Mouse (Mus musculus): ENCODE measurements at regions not wholly inside any gene's neighbourhood (a gene's known extent, or its start where the extent isn't known, plus 50 kb on each side); places are given as distances from the start of the nearest gene placed in this dataset.
"Not testable (repeated sequence)": the region's sequence is repeated elsewhere in the genome, so short reads cannot be mapped to it uniquely, and the experiment has no call there.

DNA sequence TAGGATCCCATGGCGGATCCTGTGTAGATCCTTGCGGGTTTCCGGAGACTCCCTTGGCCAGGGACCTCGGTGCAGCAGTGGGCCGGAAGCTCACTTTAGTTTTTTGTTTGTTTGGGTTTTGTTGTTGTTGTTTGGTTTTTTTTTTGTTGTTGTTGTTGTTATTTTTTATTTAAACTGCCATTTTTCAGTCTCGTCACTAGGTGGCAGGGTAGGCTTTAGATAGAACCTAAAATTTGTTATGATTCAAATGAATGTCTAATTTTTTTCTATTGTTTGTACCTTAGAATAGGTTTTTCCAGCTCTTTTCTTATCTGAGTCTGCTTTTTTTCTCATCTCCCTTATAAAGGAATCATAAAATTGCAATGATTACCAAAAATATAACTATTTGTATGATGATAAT is 834.4 kb upstream of the Tacstd2 start:
- ATAC-seq (ENCODE audit: low TSS enrichment) = no peak

DNA sequence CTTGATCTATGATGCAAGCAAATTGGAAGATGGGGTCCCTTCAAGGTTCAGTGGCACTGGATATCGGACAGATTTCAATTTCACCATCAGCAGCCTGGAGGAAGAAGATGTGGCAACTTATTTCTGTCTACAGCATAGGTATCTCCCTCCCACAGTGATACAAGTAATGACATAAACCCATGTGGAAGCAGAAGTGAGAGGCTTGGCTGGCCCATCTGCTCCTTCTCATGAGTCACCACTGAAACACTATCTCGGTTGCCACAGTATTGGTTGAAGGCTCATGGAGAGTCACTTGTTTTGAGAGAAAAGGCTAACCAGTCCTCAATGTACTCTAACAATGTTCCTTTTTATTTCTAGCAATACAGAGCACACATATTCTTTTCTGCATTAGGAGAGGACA is 804.2 kb upstream of the Tacstd2 start:
- peak; percentile 100 for ATAC-seq (ENCODE audit: low TSS enrichment)

DNA sequence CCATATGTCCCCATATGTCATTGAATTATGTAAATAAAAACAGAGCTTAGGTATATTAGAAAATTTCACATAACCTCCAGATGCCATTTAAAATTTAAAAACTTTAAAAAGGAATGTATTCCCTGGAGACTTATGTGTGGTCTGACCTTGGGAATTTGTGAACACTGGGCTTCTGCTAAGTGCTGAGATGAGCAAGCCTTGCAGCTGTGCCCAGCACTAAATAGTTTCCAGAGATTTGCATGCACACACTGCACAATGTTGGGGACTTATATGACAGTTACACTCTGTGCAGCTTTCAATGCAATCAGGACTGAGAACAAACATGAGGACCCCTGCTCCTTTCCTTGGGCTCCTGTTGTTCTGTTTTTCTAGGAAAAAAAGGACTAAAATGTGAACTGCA is 803.6 kb upstream of the Tacstd2 start:
- not testable (repeated sequence) for ATAC-seq (ENCODE audit: low TSS enrichment)

DNA sequence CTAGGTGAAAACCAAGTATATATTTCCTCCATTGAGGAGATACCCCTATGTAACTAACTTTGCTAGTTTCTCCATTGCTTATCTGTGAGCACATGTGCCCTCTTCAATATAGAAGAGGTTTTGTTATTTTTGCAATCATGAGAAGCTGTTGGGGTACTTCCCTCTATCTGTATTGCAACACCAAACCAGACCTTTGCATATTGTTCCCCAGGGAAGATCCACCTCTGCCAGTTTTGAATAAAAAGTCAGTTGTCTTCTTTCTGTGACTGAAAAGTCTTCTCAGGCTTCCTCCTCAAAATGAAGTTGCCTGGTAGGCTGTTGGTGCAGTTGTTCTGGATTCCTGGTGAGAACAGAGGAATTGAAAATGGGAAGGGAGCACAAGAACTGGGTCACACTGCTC is 775.8 kb upstream of the Tacstd2 start:
- ATAC-seq (ENCODE audit: low TSS enrichment) = no peak

DNA sequence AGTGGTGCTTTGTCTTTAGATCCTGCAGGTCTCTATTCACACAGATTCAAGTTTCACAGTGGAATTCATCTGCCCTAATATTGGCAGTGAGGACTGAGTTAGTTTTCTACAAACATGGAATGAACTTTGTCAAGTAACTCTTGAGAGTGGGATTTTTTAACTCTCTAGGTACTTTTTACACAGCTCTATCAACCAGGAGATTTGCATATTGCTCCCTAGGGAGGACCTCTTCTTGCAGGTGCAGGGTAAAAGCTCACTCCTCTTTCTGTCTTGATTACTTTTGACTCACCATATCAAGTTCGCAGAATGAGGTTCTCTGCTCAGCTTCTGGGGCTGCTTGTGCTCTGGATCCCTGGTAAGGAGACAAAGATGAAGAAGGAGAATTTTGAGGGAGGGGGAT is 766.5 kb upstream of the Tacstd2 start:
- ATAC-seq (ENCODE audit: low TSS enrichment) = no peak

DNA sequence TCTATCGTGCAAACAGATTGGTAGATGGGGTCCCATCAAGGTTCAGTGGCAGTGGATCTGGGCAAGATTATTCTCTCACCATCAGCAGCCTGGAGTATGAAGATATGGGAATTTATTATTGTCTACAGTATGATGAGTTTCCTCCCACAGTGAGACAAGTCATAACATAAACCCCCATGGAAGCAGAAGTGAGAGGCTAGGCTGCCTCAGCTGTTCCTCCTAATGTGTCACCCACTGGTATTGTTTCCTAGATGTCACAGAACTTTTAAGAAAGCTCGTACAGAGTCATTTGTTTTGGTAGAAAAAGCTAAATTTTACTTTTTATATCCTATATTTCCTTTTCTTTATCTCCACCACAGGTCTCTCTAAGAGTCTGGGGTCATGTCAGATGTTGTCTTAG is 721.1 kb upstream of the Tacstd2 start:
- no peak for ATAC-seq (ENCODE audit: low TSS enrichment)

DNA sequence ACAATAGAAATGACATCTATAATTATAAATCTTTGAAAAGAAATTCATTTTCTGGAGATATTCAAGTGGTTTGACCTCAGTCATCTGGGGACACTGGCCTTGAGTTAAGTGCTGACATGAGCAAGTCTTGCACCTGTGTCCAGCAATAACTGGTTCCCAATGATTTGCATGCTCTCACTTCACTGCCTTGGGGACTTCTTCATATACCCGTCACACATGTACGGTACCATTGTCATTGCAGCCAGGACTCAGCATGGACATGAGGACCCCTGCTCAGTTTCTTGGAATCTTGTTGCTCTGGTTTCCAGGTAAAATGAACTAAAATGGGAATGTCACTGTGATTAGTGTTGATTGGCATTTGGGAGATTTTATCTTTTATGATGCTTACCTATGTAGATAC is 720.6 kb upstream of the Tacstd2 start:
- ATAC-seq (ENCODE audit: low TSS enrichment) = no peak

DNA sequence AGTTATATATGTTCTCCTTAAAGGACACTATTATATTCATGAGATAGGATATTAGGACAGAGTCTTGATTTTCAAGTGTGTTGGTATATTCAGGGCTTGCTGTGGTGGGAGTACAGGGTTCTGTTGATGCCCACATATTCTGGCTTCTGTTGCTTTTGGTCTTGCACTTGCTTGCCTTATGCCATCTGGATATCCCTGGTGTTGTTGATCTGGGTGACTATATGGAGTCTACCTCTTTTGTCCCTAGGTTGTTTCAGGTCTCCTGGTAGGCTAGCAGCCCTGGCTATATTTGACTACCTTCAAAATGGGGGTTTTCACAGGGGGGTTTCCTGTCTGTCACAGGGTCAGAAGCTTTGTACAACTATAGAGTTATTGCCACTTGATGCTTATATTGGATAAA is 717.1 kb upstream of the Tacstd2 start:
- no peak for ATAC-seq (ENCODE audit: low TSS enrichment)

DNA sequence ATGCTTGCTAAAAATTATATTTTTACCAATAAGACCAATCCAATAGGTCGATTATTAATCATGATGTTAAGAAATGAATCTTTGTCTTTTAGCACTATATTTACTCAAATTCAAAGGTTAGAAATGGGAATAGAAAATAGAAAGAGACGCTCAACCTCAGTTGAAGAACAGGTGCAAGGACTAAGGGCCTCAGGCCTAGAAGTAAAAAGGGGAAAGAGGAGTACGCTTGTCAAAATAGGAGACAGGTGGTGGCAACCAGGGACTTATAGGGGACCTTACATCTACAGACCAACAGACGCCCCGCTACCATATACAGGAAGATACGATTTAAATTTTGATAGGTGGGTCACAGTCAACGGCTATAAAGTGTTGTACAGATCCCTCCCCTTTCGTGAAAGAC is 715.7 kb upstream of the Tacstd2 start:
- not testable (repeated sequence) for ATAC-seq (ENCODE audit: low TSS enrichment)

DNA sequence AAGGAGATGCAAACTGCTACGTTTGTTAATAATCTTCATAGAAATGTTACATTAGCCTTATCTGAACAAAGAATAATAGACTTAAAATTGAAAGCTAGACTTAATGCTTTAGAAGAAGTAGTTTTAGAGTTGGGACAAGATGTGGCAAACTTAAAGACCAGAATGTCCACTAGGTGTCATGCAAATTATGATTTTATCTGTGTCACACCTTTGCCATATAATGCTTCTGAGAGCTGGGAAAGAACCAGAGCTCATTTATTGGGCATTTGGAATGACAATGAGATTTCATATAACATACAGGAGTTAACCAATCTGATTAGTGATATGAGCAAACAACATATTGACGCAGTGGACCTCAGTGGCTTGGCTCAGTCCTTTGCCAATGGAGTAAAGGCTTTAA is 714.8 kb upstream of the Tacstd2 start:
- not testable (repeated sequence) for ATAC-seq (ENCODE audit: low TSS enrichment)

DNA sequence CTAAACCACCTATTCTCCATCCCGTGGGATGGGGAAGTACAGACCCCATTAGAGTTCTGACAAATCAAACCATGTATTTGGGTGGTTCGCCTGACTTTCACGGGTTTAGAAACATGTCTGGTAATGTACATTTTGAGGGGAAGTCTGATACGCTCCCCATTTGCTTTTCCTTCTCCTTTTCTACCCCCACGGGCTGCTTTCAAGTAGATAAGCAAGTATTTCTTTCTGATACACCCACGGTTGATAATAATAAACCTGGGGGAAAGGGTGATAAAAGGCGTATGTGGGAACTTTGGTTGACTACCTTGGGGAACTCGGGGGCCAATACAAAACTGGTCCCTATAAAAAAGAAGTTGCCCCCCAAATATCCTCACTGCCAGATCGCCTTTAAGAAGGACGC is 713.7 kb upstream of the Tacstd2 start:
- ATAC-seq (ENCODE audit: low TSS enrichment) = not testable (repeated sequence)

DNA sequence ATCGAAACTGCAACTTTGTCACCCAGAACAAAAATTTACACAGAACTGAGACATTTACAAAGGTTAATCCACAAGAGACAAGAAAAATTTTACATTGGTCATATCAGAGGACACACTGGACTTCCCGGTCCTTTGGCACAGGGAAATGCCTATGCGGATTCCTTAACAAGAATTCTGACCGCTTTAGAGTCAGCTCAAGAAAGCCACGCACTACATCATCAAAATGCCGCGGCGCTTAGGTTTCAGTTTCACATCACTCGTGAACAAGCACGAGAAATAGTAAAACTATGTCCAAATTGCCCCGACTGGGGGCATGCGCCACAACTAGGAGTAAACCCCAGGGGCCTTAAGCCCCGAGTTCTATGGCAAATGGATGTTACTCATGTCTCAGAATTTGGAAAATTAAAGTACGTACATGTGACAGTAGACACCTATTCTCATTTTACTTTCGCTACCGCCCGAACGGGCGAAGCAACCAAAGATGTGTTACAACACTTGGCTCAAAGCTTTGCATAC is 712.5 kb upstream of the Tacstd2 start:
- ATAC-seq (ENCODE audit: low TSS enrichment) = not testable (repeated sequence)

DNA sequence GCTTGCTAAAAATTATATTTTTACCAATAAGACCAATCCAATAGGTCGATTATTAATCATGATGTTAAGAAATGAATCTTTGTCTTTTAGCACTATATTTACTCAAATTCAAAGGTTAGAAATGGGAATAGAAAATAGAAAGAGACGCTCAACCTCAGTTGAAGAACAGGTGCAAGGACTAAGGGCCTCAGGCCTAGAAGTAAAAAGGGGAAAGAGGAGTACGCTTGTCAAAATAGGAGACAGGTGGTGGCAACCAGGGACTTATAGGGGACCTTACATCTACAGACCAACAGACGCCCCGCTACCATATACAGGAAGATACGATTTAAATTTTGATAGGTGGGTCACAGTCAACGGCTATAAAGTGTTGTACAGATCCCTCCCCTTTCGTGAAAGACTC is 707.2 kb upstream of the Tacstd2 start:
- ATAC-seq (ENCODE audit: low TSS enrichment) = not testable (repeated sequence)

DNA sequence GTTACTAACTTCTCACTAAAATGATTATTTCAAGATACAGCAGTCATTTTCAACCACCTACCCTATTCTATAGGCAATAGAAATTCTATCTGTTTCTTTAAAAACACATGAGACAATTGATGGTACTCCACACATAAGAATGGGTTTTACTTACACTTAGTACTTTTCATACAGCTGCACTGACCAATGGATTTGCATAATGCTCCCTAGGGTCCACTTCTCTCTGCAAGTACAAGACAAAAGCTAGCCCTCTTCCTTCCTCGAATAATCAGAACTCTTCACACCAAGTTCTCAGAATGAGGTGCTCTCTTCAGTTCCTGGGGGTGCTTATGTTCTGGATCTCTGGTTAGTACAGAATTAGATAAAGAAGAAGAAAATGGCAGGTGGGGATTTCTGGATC is 684.1 kb upstream of the Tacstd2 start:
- ATAC-seq (ENCODE audit: low TSS enrichment) = no peak

DNA sequence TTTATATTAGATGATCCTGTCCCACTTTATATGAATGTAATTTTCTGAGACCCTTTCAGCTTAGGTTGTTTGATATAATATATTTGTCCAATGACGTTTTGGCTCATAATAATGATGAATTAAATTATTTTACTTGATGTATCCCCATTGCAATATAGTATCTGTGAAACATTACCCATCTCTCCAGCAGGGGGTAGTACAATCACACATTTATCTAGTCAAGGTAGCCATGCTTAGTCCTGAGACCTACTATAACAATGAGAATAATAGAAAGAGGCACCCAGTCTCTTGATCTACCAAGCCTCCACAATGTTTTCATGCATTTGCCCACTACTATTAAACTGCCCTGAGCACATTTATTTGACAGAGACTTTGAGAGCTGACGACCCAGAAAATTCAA is 665.9 kb upstream of the Tacstd2 start:
- peak; percentile 81; the same call in 1 of the 2 replicates for ATAC-seq (ENCODE audit: low TSS enrichment)

DNA sequence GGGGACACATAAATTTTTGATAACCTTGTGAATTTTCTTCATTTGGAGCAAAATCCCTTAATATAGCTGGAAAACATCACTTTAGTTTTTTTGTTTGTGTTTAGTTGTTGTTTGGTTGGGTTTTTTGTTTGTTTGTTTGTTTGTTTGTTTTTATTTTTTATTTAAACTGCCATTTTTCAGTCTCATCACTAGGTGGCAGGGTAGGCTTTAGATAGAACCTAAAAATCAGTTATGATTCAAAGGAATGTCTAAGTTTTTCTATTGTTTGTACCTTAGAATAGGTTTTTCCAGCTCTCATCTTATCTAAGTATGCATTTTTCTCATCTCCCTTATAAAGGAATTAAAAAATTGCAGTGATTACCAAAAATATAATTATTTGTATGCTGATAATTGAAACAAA is 662.4 kb upstream of the Tacstd2 start:
- no peak for ATAC-seq (ENCODE audit: low TSS enrichment)

DNA sequence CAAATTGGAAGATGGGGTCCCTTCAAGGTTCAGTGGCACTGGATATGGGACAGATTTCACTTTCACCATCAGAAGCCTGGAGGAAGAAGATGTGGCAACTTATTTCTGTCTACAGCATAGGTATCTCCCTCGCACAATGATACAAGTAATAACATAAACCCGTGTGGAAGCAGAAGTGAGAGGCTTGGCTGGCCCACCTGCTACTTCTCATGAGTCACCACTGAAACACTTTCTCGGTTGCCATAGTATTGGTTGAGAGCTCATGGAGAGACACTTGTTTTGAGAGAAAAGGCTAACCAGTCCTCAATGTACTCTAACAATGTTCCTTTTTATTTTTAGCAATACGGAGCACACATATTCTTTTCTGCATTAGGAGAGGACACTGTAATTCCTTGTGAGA is 629.2 kb upstream of the Tacstd2 start:
- ATAC-seq (ENCODE audit: low TSS enrichment) = peak; percentile 99

DNA sequence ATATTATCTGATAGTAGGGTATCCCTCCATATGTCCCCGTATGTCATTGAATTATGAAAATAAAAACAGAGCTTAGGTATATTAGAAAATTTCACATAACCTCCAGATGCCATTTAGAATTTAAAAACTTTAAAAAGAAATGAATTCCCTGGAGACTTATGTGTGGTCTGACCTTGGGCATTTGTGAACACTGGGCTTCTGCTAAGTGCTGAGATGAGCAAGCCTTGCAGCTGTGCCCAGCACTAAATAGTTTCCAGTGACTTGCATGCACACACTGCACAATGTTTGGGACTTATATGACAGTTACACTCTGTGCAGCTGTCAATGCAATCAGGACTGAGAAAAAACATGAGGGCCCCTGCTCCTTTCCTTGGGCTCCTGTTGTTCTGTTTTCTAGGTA is 628.5 kb upstream of the Tacstd2 start:
- not testable (repeated sequence) for ATAC-seq (ENCODE audit: low TSS enrichment)

DNA sequence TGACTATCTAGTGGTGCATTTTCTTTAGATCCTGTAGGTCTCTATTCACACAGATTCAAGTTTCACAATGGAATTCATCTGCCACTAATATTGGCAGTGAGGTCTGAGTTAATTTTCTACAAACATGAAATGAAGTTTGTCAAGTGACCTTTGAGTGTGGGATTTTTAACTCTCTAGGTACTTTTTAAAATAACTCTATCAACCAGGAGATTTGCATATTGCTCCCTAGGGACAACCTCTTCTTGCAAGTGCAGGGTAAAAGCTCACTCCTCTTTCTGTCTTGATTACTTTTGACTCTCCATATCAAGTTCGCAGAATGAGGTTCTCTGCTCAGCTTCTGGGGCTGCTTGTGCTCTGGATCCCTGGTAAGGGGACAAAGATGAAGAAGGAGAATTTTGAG is 616.0 kb upstream of the Tacstd2 start:
- no peak for ATAC-seq (ENCODE audit: low TSS enrichment)

DNA sequence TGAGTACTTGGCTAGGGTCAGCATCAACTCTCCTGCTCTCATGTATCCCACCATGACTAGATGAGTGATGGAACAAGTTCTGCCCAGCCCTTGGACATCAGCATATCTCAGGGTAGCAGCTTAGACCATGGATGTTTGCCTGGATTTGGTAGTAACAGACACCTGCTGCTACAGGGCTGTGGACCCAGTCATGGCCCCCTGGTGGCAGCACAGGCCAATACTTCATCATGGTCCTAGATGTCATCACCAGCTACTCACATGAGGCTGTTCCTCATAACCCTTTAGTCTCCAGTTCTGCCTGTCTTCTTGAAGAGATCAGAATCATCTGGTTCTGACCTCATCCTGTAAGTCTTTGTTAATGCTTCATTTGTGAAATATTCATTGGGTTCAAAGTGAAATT is 566.9 kb upstream of the Tacstd2 start:
- no peak for ATAC-seq (ENCODE audit: low TSS enrichment)
